Mouse (Mus musculus): ENCODE measurements around the gene Sema6d.

GRCm38 (mm10) chr2:124176265-124176664 lies 86.5 kb downstream of the Sema6d start:
- TF ChIP-seq POLR2A (IDR thresholded peaks at IDR 0.05; ENCODE audit: low read depth, low read length) (no peak), CTCF (conservative IDR thresholded peaks at IDR 0.05; ENCODE audit: insufficient read depth, insufficient read length, low read depth, low read length) (no peak)
